Mouse (Mus musculus) activated CD4-positive, CD25-positive, alpha-beta regulatory T cell, adult 9 weeks (primary cell): Measurements from ENCODE around the gene 1700010B08Rik. TPM values are rescaled to one million over a fixed set of nuclear protein-coding genes. Genes with fewer than 3 reads are reported as not detected.

ENCODE experiments used
- polyA plus RNA-seq: library from polyadenylated mRNA; unstranded; fragments of 100-300 nt; shearing (Covaris generic); gene quantifications from one replicate; pipeline ENCODE4 v1.2.1, GENCODE M21; 2017

1700010B08Rik gene
- polyA plus RNA-seq: not detected

GRCm38 (mm10) chr2:173719115-173719514 lies at the start of gene 1700010B08Rik:
1700010B08Rik (plus strand) TSS chr2:173719415.

GRCm38 (mm10) chr2:173737222-173737989 lies 18.2 kb downstream of the 1700010B08Rik start, which contains the start of gene Vapb:
Vapb (plus strand) TSS chr2:173737511.

Other genes starting within 250 kb of the 1700010B08Rik start
- not detected for gene 1700021F07Rik, start 196.8 kb upstream of the 1700010B08Rik start, polyA plus RNA-seq
- not detected for gene Ankrd60, start 141.1 kb upstream of the 1700010B08Rik start, polyA plus RNA-seq
- gene Rab22a, start 59.7 kb upstream of the 1700010B08Rik start, polyA plus RNA-seq: 9.6 TPM
- gene Vapb, start 18.1 kb downstream of the 1700010B08Rik start, polyA plus RNA-seq: 10.4 TPM